Mouse (Mus musculus) T-helper 17 cell (primary cell): ENCODE data around the gene Plcd3.

Experiments used
- in situ Hi-C, 2 experiments: fragments of 300-600 bp; cut with MboI, MseI; formaldehyde crosslinking; loops; 1 replicate in 1 of 2; 2 replicates in 1 of 2; pipeline ENCODE4 v1.15.1; 2025; ENCODE audit warnings: high pct_unique_total_duplicates in 2 of 2

Gene Plcd3

DNA sequence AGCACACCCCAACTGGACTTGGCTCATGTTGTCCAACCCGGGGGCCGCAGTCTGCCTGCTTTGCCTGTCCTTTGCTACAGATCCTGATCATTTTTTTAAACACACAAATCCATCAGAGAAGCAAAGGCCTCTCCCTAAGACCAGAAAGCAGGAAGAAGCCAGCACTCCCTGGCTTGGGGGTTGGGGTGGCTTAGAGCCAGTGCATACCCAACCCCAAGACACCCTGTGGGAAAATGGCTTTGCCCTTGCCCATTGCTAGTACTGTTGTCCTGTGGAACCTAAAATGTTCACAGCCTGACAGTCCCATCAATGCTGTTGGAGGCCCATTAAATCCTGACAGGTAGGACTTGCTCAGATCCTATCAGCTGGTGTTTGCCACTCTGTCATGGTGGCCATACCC lies 31.7 kb downstream of the Plcd3 start:
- in situ Hi-C loops: loop anchor here in 1 of 2 experiments (10.0 kb wide), 1 partner anchor 735 kb away; no protein-coding TSS in a partner anchor

- in situ Hi-C loops: no loop called here
Observed at GRCm38 (mm10) chr11:103068884-103069283, 32.6 kb downstream of the Plcd3 start.

GRCm38 (mm10) chr11:103068272-103068671 lies 33.2 kb downstream of the Plcd3 start:
- in situ Hi-C loops: no loop called here

- in situ Hi-C loops: no loop called here
Observed at GRCm38 (mm10) chr11:103067457-103068001, 33.9 kb downstream of the Plcd3 start.

- in situ Hi-C loops: no loop called here
Observed at GRCm38 (mm10) chr11:103067051-103067361, 34.5 kb downstream of the Plcd3 start.

GRCm38 (mm10) chr11:103066191-103067050 lies 35.0 kb downstream of the Plcd3 start:
- in situ Hi-C loops: no loop called here

- in situ Hi-C loops: no loop called here
Observed at GRCm38 (mm10) chr11:103058499-103059085, 42.9 kb downstream of the Plcd3 start.

GRCm38 (mm10) chr11:103056636-103057035 lies 44.8 kb downstream of the Plcd3 start:
- in situ Hi-C loops: no loop called here

GRCm38 (mm10) chr11:103054798-103055197 lies 46.7 kb downstream of the Plcd3 start:
- in situ Hi-C loops: no loop called here

- in situ Hi-C loops: no loop called here
Observed at GRCm38 (mm10) chr11:103053191-103054076, 48.0 kb downstream of the Plcd3 start.

DNA sequence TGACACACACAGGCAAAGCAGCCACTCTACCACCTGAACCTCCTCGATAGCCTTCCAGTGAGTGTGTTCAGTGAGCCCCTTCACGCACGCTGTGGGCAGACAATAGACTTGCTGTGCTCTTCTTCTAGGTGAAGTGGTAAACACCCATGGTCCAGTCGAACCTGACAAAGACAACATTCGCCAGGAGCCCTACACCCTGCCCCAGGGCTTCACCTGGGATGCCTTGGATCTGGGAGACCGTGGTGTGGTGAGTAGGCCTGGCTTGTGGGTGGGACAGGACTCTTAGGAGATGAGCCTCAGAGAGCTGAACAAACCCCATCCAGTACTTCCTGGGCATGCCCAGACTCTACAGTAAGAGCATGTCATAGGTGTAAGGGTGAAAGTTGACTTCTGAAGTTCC lies 49.4 kb downstream of the Plcd3 start:
- in situ Hi-C loops: no loop called here

- in situ Hi-C loops: no loop called here
Observed at GRCm38 (mm10) chr11:103051249-103051691, 50.2 kb downstream of the Plcd3 start.

- in situ Hi-C loops: no loop called here
Observed at GRCm38 (mm10) chr11:103050153-103050552, 51.3 kb downstream of the Plcd3 start.

- in situ Hi-C loops: no loop called here
Observed at GRCm38 (mm10) chr11:103049611-103050010, 51.8 kb downstream of the Plcd3 start.

DNA sequence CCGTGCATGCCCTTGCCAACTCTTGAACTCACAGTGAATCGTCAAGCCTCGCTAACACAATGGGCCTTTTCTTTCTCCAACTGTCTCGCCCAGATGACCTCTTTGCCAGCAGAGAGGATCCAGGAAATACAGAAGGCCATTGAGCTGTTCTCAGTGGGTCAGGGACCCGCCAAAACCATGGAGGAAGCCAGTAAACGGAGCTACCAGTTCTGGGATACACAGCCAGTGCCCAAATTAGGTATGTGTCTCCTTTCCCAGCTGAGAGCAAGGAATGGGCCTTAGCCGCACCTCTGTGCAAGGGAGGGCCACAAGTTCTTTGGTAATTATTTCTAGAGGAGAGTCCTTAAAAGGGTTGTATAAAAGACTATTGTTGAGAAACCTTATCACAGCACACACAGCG lies 55.2 kb downstream of the Plcd3 start:
- in situ Hi-C loops: no loop called here

- in situ Hi-C loops: no loop called here
Observed at GRCm38 (mm10) chr11:103043982-103044381, 57.5 kb downstream of the Plcd3 start.

GRCm38 (mm10) chr11:103042828-103043227 lies 58.6 kb downstream of the Plcd3 start:
- in situ Hi-C loops: no loop called here

- in situ Hi-C loops: no loop called here
Observed at GRCm38 (mm10) chr11:103038037-103038436, 63.4 kb downstream of the Plcd3 start.

GRCm38 (mm10) chr11:103036881-103037465 lies 64.5 kb downstream of the Plcd3 start:
- in situ Hi-C loops: no loop called here

- in situ Hi-C loops: no loop called here
Observed at GRCm38 (mm10) chr11:103035007-103035406, 66.5 kb downstream of the Plcd3 start.

GRCm38 (mm10) chr11:103033030-103033429 lies 68.4 kb downstream of the Plcd3 start:
- in situ Hi-C loops: no loop called here
